Mouse (Mus musculus) limb, embryonic 11.5 days (tissue): ENCODE measurements around the gene Pea15a. TPM values are rescaled to one million over a fixed set of nuclear protein-coding genes. Genes with fewer than 3 reads are reported as not detected.

Experiments used
- ATAC-seq: fragments of 200-750 bp; cut with Nextera tagmentation; 2 replicates; pipeline ENCODE4 v1.8.0; 2017; ENCODE audit warnings: low read depth; ENCODE audit not compliant: insufficient number of reproducible peaks, low FRiP score, low TSS enrichment
- DNase-seq: peaks from one replicate; pipeline ENCODE4 v3.0.0-alpha.2; 2015; ENCODE audit warnings: low spot score
- H3K27ac ChIP-seq: fragments of 300-500 bp; sonication (generic); replicated peaks from 2 replicates; pipeline ENCODE4 v1.5.1; 2014; ENCODE audit warnings: low read depth, mild to moderate bottlenecking, low read length
- H3K27me3 ChIP-seq: fragments of 300-500 bp; sonication (generic); 2 replicates; pipeline ENCODE4 v1.6.1; 2014; ENCODE audit warnings: mild to moderate bottlenecking, low read length, mixed read lengths; ENCODE audit not compliant: control insufficient read depth, insufficient read depth
- H3K36me3 ChIP-seq: fragments of 300-500 bp; sonication (generic); 2 replicates; pipeline ENCODE4 v1.6.1; 2014; ENCODE audit warnings: mild to moderate bottlenecking, low read length, moderate library complexity, mixed read lengths; ENCODE audit not compliant: control insufficient read depth, insufficient read depth
- H3K4me1 ChIP-seq: fragments of 300-500 bp; sonication (generic); 2 replicates; pipeline ENCODE4 v1.6.1; 2014; ENCODE audit warnings: low read length, mixed read lengths; ENCODE audit not compliant: control insufficient read depth, insufficient read depth
- H3K4me2 ChIP-seq: fragments of 300-500 bp; sonication (generic); 2 replicates; pipeline ENCODE4 v1.6.1; 2014; ENCODE audit warnings: low read depth, mild to moderate bottlenecking, moderate library complexity; ENCODE audit not compliant: severe bottlenecking
- H3K4me3 ChIP-seq: fragments of 300-500 bp; sonication (generic); 2 replicates; pipeline ENCODE4 v1.5.1; 2014; ENCODE audit warnings: low read depth, low read length
- H3K9ac ChIP-seq: fragments of 300-500 bp; sonication (generic); 2 replicates; pipeline ENCODE4 v1.6.1; 2014; ENCODE audit warnings: mild to moderate bottlenecking, low read length
- H3K9me3 ChIP-seq: fragments of 300-500 bp; sonication (generic); 2 replicates; pipeline ENCODE4 v1.6.1; 2016; ENCODE audit warnings: low read length; ENCODE audit not compliant: control insufficient read depth
- WGBS: fragments of 180-500 bp; shearing (Covaris S2); extraction: QIAGEN DNeasy Blood & Tissue Kit; methylation state at CpG from one replicate; pipeline ENCODE4 v1.1.7; 2014; 5-methylcytosine and 5-hydroxymethylcytosine counted together
- polyA plus RNA-seq: library from polyadenylated mRNA; unstranded; fragments of >200 nt; fragmentation: Nextera tagmentation; extraction: Ambion mirVana; gene quantifications from 2 replicates; pipeline ENCODE4 v1.2.1, GENCODE M21; 2014

The Pea15a gene
- polyA plus RNA-seq, 1 experiment from 2014 or later, result 82.3 TPM

DNA sequence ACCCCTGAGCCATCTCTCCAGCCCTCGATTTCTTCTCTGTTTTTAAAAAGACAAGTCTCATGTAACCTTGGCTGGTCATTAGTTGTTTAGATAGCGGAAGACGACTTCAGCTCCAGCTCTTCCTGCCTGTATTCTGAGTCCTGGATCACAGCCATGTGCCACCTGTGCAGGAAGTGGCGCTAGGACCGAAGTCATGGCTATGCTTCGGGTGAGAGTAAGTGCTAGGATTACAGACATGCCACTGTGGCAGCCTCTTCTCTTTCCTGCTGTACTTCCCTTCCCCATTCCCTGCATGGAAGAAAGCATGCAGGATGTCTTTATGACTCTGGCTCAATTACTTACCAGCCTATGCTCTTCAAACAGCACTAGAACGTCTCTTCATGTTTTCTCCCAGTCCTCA lies 27.5 kb downstream of the Pea15a start:
- H3K36me3 ChIP-seq, result peaks cover 7% of the 10 kb centered on the region
- 84% methylated on average over 7 of the region's 7 CpGs for WGBS
- DNase-seq, result no peak
- H3K9ac ChIP-seq, result no peak overlapping the region
- no peaks in the 10 kb centered on the region for H3K9me3 ChIP-seq
- H3K27ac ChIP-seq, result no peak overlapping the region
- no peak overlapping the region for H3K4me3 ChIP-seq
- no peak overlapping the region for H3K4me2 ChIP-seq
- H3K4me1 ChIP-seq, result no peaks in the 10 kb centered on the region
- no peaks in the 10 kb centered on the region for H3K27me3 ChIP-seq
- ATAC-seq, result no peak

DNA sequence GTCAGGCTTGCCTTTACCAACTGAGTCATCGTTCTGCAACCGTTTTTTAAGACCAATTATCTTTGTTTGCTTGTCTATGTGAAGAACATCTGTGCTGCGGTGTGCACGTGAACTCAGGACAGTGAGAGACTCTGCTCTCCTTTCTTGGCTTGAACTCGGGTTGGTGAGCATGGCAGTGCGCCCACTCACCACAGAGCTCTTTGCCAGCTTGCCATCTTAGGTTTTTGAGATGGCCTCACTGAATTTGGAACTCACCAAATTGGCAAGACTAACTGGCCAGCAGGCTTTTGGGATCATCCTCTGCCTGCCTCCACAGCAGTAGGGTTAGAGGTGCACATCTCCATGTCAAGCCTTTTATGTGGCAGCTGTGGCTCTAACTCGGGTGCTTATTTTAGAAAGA lies 28.8 kb downstream of the Pea15a start:
- Histone ChIP-seq H3K27me3 (no peaks in the 10 kb centered on the region), H3K4me1 (no peaks in the 10 kb centered on the region), H3K4me3 (no peak overlapping the region), H3K9me3 (no peaks in the 10 kb centered on the region), H3K36me3 (peaks cover 13% of the 10 kb centered on the region), H3K9ac (no peak overlapping the region), H3K27ac (no peak overlapping the region), H3K4me2 (no peak overlapping the region)
- ATAC-seq (no peak), DNase-seq (no peak)
- 90% methylated on average over 7 of the region's 7 CpGs for WGBS

DNA sequence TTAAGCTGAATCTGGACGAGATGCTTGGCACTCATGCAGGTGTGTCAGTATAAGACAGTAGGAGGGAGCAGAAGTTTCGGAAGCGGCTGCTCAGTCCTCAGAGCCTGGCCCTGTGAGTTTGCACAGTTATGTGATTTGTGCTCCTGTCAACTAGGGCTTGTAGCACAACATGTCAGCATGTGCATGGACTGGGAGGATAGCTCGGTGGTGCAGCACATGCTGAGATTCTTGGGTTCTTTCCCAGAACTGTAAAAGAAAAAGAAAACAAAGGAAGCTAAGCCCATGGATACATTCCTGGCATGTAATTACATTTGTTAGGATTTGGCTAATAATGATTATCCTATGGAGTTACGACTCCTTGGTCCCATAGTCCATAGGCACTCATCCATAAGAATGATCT lies 33.4 kb downstream of the Pea15a start:
- H3K27ac ChIP-seq, result no peak overlapping the region
- H3K9ac ChIP-seq, result no peak overlapping the region
- no peak overlapping the region for H3K4me2 ChIP-seq
- ATAC-seq (no peak), DNase-seq (no peak)
- peaks cover 15% of the 10 kb centered on the region for H3K36me3 ChIP-seq
- H3K4me1 ChIP-seq, result no peaks in the 10 kb centered on the region
- H3K27me3 ChIP-seq, result no peaks in the 10 kb centered on the region
- WGBS, result 89% methylated on average over 5 of the region's 5 CpGs
- H3K9me3 ChIP-seq, result no peaks in the 10 kb centered on the region
- H3K4me3 ChIP-seq, result no peak overlapping the region

DNA sequence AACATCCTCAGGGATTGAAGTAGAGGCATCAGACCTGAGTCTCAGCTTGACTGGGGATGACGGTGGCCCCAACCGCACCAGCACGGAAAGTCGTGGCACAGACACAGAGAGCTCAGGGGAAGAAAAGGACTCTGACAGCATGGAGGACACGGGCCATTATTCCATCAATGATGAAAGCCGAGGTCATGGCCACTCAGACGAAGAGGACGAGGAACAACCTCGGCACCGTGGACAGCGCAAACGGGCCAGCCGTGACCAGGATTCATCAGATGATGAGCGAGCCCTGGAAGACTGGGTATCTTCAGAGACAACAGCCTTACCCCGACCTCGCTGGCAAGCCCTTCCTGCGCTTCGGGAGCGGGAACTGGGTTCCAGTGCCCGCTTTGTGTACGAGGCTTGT lies 34.2 kb downstream of the Pea15a start:
- ATAC-seq (no peak), DNase-seq (no peak)
- Histone ChIP-seq H3K36me3 (peaks cover 17% of the 10 kb centered on the region), H3K4me2 (no peak overlapping the region), H3K9ac (no peak overlapping the region), H3K27ac (no peak overlapping the region), H3K27me3 (no peaks in the 10 kb centered on the region), H3K4me3 (no peak overlapping the region), H3K9me3 (no peaks in the 10 kb centered on the region), H3K4me1 (no peaks in the 10 kb centered on the region)
- WGBS, result 94% methylated on average over 21 of the region's 21 CpGs

DNA sequence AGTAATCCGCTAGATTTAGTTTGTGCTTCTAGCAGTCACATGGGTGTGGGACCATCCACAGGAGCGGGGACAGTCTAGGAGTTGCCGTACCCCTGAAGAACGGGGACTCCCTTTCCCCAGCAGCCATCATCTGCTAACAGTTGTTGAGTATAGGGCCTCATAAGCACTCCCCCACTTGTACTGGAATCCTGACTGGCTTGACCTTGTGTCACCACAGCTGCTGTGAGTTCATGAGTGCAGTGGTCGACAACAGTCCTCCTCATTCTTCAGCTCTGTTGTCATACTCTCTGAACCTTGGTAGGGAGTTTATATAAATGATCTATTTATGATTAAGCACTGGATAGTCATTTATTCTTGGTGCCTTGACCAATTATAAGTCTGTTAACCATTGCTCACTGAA lies 36.8 kb downstream of the Pea15a start:
- no peak overlapping the region for H3K9ac ChIP-seq
- no peaks in the 10 kb centered on the region for H3K27me3 ChIP-seq
- 99% methylated on average over 5 of the region's 5 CpGs for WGBS
- H3K9me3 ChIP-seq, result no peaks in the 10 kb centered on the region
- H3K27ac ChIP-seq, result no peak overlapping the region
- no peak overlapping the region for H3K4me3 ChIP-seq
- no peaks in the 10 kb centered on the region for H3K4me1 ChIP-seq
- peaks cover 25% of the 10 kb centered on the region for H3K36me3 ChIP-seq
- DNase-seq (no peak), ATAC-seq (no peak)
- H3K4me2 ChIP-seq, result no peak overlapping the region

DNA sequence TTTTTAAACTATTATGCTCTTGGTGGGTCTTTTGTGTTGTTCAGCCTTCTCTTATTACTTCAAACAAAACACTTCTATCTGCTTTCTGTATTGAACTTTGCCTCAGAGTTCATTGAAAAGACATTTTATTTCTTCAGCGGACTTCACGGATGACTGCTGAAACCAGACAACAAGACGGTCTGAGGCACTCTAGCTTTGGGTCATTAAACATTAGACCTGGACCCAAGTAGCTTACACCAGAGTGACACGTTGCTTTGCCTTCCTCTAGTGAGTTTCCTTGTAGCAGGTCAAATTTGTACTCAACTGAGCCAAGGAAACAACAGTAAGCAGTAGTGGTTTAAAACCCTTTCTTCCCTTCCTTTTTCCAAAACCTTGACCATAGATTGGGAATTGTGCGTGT lies 38.7 kb downstream of the Pea15a start:
- Histone ChIP-seq H3K4me3 (no peak overlapping the region), H3K4me2 (no peak overlapping the region), H3K9me3 (no peaks in the 10 kb centered on the region), H3K36me3 (peaks cover 17% of the 10 kb centered on the region; the same call in 1 of the 2 replicates), H3K27ac (no peak overlapping the region), H3K27me3 (no peaks in the 10 kb centered on the region), H3K4me1 (no peaks in the 10 kb centered on the region), H3K9ac (no peak overlapping the region)
- 96% methylated on average over 5 of the region's 5 CpGs for WGBS
- DNase-seq (no peak), ATAC-seq (no peak)

DNA sequence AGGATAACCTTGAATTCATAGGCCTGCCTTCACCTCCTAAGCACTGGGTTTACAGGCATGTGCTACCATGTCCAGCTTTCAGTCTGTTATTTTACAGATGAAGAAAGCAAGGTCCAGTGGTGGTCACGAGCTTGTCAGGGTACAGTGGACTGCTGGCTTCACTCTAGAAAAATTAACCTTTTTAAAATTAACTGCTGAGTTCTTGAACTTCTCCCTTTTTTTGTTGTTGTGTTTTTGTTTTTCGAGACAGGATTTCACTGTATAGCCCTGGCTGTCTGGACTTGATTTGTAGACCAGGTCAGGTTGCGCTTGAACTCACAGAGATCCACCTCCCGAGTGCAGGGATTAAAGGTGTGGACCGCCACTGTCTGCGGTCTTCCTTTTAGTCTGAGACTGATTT lies 43.6 kb downstream of the Pea15a start:
- Histone ChIP-seq H3K36me3 (peaks cover 10% of the 10 kb centered on the region; the same call in 1 of the 2 replicates), H3K27ac (no peak overlapping the region), H3K4me3 (no peak overlapping the region), H3K4me2 (no peak overlapping the region), H3K9ac (no peak overlapping the region), H3K27me3 (no peaks in the 10 kb centered on the region), H3K4me1 (no peaks in the 10 kb centered on the region), H3K9me3 (no peaks in the 10 kb centered on the region)
- no peak for ATAC-seq
- no peak for DNase-seq
- WGBS, result 80% methylated on average over 6 of the region's 6 CpGs

DNA sequence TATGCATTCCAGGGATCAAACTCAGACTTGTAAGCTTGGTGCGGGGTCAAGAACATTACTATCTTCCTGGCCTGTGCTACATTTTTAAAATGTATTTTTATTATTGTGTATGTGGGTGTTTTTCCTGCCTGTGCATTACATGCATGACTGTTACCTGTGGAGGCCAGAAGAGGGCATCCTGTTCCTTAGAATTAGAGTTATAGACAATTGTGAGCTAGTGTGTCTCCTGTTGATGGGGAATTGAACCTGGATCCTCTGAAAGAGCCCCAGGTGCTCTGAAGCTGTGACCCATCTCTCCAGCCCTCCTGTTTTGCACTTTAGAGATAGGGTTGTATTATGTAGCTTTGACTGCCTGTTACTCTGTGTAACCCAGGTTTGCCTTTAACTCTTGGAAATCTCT lies 44.6 kb downstream of the Pea15a start:
- H3K27me3 ChIP-seq, result no peaks in the 10 kb centered on the region
- 98% methylated on average over 1 of the region's 1 CpGs for WGBS
- H3K9me3 ChIP-seq, result no peaks in the 10 kb centered on the region
- no peak overlapping the region for H3K4me3 ChIP-seq
- H3K36me3 ChIP-seq, result peaks cover 6% of the 10 kb centered on the region; the same call in 1 of the 2 replicates
- H3K4me1 ChIP-seq, result no peaks in the 10 kb centered on the region
- H3K9ac ChIP-seq, result no peak overlapping the region
- ATAC-seq, result no peak
- no peak for DNase-seq
- no peak overlapping the region for H3K4me2 ChIP-seq
- H3K27ac ChIP-seq, result no peak overlapping the region

DNA sequence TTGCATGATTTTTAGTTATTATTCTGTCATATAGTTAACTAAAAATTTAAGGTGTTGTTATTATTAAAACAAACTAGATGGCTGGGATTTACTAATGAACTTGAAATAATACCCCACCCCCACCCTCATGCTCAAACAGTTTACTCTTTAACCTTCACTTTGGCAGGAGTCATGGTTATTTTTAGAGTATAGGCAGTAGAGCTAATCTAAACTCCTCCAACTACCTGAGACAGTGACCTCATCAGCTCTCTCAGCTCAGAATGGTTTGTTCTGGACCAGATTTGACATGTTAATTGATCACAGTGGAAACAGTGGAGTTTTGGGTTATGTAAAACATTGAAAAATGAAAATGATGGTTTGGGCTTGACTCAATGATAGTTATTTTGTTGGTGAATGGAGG lies 46.1 kb downstream of the Pea15a start:
- no peaks in the 10 kb centered on the region for H3K9me3 ChIP-seq
- no peak overlapping the region for H3K4me3 ChIP-seq
- DNase-seq (no peak), ATAC-seq (no peak)
- no peak overlapping the region for H3K9ac ChIP-seq
- peaks cover 4% of the 10 kb centered on the region; the same call in 1 of the 2 replicates for H3K36me3 ChIP-seq
- no peak overlapping the region for H3K27ac ChIP-seq
- H3K27me3 ChIP-seq, result no peaks in the 10 kb centered on the region
- no peak overlapping the region for H3K4me2 ChIP-seq
- H3K4me1 ChIP-seq, result no peaks in the 10 kb centered on the region
